Mouse (Mus musculus) brain, adult 2 months (tissue): ENCODE data around the gene Adgrl3.

Experiments used
- DNase-seq: peaks from one replicate; pipeline ENCODE4 v3.0.0; 2011; ENCODE audit warnings: low read depth, low spot score

Adgrl3 gene

DNA sequence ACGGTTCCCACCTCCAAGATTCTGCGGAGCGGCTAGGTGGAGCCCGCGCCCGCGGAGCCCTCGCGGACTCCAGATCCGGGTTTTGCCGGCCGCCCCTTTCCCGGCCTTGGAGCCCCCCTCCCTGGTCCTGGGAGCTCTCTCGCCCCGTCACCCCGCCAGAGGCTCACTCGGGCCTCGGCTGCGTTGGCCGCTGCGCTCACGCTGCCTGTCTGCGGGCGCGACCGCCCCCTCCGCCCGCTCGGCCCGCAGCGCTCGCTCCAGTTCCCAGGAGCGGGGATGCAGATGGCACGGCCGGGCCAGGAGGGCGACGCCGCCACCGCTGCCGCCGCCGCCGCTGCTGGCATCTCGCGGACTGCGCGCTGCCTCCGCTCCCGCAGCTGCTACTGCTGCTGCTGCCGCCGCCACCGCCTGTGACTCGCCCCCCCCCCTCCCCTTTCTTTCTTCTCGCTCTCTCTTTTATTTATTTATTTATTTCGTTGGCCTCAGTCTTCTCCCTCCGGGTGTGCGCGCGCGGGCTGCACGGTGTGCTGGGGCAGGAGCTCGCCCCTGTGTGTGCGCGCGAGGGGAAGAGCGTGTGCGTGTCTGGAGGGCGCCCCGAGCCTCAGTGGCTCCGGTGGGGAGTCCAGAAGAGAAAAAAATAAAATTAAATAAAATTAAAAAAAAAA, at the start of gene Adgrl3:
Gene Adgrl3 (plus strand): TSS at position 549 of the 665 bp plus-strand sequence.
- peak; percentile 92 for DNase-seq

DNA sequence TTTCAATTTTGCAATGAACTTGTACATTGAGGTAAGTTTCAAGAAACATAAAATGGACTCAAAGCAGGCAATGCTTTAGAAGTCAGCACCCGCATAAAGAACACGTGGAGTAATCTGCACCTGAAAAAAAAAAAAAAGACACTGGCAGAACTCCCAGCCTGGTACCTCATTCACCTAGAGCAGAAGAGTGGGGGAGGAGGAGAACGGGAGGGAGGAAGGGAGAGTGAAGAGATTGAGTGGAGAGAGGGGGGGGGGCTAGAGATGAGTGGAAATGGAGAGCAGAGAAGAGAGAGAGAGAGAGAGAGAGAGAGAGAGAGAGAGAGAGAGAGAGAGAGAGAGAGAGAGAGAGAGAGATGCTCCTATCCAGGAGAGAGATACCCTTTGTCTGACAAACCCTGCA, 772 bp upstream of the Adgrl3 start:
- peak; percentile 87 for DNase-seq

DNA sequence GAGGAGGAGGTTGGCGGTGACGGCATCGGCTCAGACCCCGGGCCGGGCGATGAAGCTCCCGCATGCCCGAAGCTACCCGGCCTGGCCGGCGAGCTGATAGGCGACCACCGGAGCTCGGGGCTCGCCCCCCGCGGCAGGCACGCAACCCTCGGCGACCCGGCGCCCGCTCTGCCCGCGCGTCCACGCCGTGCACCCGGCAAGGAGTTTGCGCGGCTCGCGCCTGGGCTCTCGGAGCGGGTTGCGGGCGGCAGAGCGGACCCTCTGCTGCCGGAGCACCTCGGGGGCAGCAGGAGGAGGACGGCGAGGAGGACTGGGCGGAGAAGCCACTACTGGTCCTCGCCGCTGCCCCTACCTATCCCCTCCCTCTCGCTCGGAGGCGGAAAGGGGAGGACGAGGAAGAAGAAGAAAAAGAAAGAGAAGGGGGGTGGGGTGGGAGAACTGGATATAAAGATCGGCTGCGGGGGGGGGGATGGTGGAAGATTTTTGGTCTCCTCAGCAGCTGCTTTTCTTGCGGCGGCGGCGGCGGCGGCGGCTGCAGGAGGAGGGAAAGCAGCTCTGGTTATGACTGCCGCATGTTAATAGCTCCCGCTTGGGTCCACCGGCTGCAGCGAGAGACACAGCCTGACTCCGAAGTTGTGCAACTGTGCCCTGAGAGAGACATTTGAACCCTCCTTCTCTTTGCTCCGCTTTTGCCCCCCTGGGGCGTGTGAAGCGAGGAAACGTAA, 505 bp downstream of the Adgrl3 start:
- DNase-seq: peak; percentile 64

DNA sequence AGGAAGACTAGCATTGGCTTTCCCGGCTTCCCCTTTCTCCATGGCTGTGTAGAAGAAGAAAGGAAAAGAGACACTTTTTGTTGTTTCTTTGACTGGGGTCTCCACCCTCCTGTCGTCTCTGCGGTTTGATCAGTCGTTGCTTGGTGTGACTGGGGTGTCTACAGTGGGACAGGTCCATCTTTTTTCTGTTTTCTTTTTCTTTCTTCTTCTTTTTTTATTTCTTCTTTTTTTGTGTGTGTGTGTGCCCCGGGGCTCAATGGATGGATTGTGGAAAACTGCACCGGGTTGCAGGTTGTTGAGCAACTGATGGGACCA, 1.0 kb downstream of the Adgrl3 start:
- DNase-seq: no peak

DNA sequence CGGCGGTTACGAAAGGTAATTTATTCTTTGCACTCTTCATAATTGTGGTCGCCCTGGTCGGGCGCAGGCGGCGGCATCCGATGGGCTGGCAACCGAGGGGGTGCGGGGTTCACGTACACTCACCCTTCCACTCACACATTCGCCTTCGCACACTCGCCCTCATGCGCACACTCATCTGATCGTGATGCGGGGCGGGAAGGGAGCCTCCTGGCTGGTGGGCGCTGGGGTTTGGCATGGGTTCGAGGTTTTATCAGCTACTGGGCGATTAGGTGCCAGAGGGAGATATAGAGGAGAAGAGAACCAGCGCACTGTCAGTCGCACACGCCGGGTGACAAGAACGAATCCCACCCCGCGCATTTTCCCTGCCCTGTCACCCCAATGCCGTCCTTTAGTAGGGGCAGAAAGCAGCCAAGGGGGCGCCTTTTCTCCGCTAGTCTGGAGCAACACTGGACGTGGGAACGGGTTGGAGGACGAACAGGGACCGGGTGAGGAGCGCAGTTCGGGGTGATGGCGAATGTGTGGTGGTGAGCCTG, 1.5 kb downstream of the Adgrl3 start:
- peak; percentile 73 for DNase-seq

DNA sequence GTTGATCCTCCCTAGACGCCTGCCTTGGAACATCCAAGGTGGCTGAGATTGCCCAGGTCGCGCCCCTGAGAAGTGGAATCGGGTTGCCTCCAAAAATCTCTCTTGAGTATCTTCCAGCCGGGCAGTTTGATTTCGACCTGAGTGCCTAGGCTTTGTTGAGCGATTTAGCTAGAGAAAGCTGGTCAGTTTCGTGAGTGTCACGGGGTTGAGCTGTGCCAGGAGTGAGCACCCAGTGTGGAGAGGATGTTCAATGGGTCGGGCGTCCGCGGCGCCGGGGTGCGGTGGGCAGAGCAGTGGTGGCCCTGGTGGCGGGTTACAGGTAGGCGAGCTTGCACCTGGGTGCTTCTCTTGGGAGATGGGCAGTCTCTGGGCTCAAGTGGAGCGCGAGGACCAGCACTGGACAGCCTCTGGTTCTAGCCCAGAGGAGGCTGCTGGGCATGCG, 1.9 kb downstream of the Adgrl3 start:
- peak; percentile 35 for DNase-seq

DNA sequence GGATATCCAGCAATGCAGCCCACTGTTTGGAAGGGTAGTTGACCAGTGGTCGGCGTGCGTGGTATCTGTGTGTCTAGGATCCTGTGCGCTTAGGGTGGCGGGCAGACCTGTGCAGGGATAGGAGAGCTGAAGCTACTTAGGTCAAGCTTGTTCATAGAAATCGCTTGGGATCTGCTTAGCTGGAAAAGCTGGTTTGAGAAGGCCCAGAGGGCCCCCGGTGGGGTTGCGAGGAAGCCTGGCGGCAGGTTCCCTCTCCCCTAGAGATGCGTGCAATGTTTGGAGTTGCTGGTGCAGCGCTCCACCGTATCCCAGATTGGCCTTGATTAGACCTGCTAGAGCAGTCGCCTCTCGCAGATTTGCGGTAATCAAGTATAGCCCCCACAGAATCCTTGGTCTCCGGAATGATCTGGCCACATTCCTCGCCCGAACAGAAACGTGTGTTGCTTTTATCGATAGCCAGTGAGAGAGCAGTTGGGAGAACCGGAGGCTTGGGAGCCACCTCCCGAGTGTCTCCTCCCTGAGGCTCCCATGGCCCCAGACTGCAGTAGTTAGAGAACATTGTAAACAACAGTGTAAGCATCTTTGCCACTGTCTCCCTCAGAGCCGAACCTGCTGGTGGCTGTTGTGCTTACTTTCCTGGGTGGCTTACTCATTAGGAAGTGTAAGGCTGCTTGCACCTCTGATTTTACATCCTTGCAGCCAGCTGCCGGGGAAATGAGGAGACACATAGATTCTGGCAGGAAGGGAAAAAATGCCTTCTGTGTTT, 2.6 kb downstream of the Adgrl3 start:
- DNase-seq: peak; percentile 66

DNA sequence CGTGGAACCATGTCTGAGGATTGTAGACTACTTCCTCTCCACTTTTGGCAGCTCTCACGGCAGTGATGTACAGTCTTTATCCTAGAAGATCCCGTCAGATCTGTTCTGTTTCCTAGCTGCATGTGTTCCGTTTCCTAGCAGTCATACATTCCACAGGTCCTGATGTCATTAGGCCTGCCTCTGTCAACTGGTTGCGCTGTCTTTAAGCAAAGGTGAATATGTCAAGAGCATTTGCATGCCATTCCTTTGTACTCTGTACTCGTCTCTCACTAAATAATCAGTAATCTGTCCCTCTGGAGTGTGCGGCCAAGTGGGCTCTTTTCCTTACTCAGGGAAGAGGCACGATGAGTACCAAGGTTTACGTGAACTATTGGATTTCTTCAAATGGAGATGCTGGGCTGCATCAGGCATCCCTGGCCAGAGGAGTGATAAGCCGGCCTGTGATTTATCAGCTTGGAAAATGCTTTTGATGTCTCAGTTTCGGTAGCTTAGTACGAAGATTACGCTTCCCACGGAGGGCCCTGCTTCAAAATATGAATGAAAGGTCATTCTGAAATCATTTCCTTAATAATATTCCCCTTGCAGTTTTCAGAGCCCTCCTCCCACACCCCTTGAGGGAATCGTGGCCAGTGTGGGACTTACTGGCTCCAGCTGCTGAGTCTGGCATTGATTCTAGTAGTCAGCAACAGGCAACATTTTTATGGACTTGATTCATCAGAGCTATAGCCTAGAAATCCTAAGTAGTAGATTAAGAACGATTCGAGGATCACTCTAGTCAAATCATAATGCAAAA, 4.2 kb downstream of the Adgrl3 start:
- peak; percentile 30 for DNase-seq

DNA sequence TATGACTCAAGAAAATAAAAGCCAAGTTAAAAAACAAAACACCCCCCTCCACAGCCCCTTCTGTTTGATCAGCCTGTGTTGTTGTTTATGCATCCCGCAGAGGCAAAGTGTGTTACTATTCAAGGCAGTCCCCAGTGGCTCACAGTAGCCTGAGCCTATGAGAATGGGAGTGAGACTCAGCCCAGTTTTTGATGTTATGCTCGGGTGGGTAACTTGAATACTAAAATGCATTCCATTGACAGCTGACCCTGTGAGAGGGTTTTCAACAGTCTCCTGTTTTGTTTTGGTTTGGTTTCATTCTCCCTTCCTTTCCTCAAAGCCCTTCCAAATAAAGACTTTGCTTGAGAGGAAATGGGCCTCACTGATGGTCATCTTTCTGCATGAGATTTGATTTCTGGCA, 8.9 kb downstream of the Adgrl3 start:
- DNase-seq: peak; percentile 17

DNA sequence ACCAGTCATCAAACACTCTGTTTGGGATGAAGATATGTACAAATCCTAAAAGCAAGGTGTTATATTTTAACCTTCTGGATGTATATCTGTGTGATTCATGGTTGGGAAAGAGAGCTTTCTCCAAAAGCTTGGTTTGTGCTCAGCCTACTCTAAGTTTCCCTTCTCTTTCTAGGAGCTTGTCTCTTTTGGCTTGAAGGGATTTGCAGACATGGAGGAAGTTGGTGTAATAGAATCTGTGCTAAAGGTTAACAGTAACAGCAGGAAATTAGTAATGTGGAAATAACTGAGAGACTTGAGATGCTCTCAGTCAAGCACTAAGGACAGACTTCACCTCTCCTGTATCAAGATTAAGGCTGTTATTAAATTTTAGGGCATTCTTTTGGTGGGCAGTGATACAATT, 17.2 kb downstream of the Adgrl3 start:
- DNase-seq: no peak

DNA sequence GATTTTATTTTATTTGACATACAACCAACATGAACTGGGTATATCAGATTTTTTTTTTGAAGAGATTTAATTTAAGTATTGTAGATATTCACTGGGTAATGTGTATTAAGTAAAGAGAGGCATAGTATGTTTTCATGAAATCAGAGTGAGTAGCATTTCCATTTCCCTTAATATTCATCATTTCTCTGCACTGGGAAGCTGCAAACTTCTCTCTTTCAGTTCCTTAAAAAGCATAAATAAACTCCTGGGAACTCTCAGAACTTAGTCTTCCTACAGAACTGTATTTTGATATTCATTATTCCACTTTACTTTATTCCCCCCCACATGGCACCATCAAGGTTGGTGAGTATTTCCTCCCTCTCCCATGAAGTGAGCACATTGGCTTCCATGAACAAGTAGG, 23.9 kb downstream of the Adgrl3 start:
- no peak for DNase-seq

DNA sequence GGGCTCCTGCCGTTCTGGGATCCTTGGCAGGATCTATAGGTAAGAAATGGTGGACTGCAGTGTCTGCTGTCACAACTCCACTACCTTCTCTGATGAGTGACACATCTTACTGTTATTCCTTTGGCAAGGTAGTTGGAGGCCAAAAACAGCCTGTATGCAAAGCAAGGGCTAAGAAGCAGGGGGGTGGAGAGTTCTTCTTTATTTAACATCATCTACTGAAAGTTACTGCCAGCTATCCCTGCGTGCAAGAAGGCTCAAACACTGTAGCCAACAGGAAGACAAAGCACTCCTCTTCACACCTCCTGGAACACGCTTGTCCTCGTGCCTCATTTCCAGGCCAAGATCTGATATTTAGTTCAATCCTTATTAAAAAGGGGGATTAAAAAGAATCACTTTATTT, 26.2 kb downstream of the Adgrl3 start:
- no peak for DNase-seq

DNA sequence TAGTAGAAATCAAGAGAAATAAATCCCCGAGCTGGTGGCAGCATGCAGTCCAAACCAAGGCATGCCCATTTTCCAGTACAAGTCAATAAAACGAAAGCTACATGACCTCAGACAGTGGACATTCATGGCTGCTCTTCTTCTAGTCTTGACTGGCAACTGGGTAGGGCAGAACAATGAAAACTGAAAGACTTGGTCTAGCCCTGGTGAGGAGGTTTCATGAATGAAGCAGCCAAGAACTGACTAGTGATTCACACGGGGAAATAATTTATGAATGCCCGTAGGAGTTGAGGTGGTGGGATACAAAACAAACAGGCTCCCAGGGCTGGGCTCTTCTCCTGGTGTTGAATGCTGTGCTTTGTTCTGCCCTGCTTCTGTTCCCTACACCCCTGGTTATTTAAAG, 34.7 kb downstream of the Adgrl3 start:
- no peak for DNase-seq

DNA sequence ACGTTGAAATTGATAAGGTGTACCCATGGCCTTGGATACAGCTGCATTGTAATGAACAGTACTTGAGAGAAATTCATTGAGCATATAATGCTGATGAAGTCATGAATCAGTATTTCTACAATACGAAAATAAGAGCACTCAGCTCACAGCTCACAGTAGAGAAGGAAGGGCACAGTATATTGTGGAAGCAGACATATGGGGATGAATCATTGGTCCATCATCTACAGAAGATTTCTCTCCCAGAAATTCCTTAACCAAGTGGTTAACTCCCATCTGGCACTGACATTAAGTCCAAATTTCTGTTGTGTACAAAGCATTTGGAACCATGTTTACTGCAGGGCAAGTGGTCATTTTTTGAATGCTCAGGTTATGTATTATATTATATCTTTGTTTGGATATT, 35.3 kb downstream of the Adgrl3 start:
- peak; percentile 29 for DNase-seq

DNA sequence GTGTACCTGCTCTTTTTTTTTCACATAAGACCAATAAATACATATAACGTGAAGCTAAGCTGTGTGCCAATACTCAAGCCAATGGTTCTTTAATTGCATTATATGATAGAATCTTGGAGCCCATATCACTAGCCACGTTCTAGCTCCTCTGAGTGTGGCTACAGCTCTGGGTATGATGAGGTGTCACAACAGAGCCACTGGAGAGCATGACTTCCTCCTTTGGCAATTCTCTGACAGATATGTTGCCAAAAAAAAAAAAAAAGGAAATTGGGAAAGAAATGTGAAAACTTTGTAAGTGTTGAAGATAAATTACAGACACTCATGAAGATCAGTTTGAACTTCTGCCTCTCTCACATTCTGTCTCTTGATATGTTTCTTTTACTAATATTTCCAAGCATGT, 38.2 kb downstream of the Adgrl3 start:
- no peak for DNase-seq

DNA sequence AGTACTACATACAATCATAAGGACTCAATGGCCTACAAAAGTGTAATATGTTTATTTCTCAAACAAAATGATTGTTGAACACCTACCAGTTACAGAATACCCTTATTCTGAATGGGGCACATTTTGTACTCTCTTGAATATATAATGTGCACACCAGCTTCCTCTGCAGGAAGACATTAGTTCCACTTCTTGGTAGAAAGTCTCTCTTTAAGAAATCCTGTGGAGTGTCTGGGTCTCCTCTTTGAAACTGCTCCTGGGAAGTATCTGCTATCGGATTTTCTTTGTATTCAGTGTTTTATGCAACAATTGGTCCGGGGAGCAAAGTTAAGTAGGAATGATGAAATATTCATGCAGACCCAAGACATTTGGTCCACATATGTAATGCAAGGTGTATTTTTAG, 41.0 kb downstream of the Adgrl3 start:
- DNase-seq: no peak

DNA sequence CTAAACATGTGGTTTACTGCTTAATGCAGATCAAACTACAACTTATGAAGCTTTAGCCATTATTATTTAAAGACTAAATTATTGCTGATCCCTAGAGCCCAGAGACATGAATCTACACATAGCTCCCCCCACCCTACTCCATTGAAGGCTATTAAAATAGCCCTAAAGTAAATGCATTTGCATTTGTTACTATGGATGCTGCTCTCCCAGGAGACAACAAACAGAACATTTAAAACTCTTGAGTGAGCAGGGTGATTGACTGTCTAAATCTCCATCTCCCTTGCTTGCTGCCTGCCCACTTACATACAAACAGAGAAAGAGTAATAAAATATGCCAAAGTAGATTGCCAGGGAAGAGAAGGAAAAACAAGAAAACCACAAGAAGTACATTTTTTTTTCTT, 41.4 kb downstream of the Adgrl3 start:
- no peak for DNase-seq

DNA sequence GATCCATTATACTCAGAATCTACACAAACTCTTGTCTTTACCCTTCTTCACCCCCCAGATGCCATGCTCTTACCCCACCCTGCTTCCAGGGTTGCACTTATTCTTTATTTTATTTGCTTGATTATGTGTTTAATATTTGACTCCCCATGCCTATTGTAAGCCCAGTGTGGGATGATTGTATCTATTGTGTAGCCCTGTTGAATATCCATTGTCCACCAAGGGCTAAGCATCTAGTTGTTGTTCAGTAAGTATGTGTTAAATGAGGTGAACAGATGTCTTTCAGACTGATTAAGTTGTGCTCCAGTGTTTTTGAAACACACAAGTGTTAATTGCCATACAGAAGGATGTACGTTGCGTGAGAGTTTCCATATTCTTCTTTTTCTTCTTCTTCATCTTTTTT, 44.1 kb downstream of the Adgrl3 start:
- no peak for DNase-seq

DNA sequence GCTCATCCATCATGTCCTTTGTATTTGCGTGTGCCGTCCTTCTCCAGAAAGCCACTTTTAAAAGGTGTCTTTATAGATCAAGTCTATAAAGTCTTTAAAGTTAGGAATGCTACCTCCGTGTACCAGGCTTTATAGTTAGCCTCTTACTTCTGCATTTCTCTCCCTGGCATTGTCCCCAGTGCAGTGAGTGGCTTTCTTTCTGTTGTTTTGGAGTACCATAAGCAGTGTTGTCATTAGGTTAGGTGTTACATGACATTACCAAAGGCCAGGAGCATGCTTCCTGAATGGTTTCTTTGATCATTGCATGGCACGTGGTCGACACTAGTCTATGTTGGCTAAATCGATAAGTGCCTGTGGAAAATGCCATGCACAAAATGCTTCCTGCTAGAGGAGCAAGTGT, 48.2 kb downstream of the Adgrl3 start:
- no peak for DNase-seq

DNA sequence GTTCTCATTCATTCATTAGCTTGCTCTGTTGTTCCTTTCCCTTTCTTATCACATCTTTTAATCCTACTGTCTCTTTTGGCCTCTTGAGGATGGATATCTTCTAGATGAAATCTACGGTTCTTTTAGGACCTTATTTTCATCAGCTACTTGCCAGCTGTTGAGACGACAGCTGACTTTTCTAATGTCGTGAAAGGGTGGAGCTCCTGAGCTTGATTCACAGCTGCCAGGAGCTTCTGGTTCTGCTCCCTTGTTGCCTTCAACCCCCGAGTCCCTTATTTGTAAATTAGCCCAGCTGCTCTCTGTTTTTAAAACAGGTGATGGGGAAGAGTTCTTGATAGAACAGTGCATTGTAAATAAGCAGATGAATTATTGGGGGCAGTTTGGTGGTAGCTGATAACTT, 48.9 kb downstream of the Adgrl3 start:
- DNase-seq: no peak

DNA sequence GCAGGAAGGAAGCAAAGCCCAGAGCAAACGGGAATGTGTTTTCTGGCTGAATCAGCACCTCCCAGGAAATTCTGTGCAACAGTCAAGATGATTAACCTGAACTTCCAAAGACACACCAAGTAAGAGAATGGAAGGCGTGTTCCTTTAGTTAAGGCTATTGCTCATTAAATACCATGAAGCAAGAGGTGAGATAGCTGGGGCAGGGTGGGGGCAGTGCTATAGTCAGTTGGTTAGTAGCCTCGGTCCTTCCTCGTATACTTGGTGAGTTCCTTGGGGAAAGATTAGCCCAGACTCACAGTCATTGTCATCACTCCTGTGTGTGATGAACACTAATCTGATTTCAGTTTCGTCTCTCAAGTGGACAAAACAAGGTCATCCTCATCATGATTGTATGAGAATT, 53.0 kb downstream of the Adgrl3 start:
- no peak for DNase-seq

DNA sequence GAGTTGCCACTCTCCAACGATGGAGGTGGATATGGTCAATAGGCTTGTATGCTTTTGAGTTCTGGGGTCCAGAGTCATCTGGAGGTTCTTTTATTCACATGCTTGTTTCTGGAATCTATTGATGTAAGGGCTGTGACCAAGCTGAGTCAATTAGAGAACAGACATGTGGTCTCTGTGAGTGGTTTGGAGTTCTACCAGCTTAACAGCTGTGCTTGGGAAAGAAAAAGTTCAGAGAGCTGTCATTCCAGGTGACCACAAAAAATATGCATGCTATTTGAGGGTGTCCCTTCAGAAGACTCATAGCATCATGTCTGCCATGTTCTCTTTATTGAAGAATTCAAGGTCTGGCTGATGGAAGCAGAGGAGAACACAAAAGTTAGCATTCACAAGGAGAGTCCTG, 53.9 kb downstream of the Adgrl3 start:
- no peak for DNase-seq
